Mouse (Mus musculus): Measurements from ENCODE around the gene Mpig6b. TPM values are rescaled to one million over a fixed set of nuclear protein-coding genes. Genes with fewer than 3 reads are reported as not detected.

The Mpig6b gene
- not detected for total RNA-seq (2021)
- long read RNA-seq, experiment 1, result 0 reads
- long read RNA-seq, experiment 2, result 0 reads

- DNase-seq (ENCODE audit: low spot score in 2 of 2), result no peak
These were observed at the start of gene Mpig6b for GRCm38 (mm10) chr17:35066084-35066483. Mpig6b (minus strand) TSS chr17:35066184.

GRCm38 (mm10) chr17:35115046-35116019 lies 49.3 kb upstream of the Mpig6b start, which contains the start of gene Ly6g5b:
Ly6g5b (minus strand) TSS chr17:35115428.
- DNase-seq (ENCODE audit: low spot score in 2 of 2), result no peak

GRCm38 (mm10) chr17:35111774-35112173 lies 45.8 kb upstream of the Mpig6b start:
- DNase-seq (ENCODE audit: low spot score in 2 of 2), result no peak

DNA sequence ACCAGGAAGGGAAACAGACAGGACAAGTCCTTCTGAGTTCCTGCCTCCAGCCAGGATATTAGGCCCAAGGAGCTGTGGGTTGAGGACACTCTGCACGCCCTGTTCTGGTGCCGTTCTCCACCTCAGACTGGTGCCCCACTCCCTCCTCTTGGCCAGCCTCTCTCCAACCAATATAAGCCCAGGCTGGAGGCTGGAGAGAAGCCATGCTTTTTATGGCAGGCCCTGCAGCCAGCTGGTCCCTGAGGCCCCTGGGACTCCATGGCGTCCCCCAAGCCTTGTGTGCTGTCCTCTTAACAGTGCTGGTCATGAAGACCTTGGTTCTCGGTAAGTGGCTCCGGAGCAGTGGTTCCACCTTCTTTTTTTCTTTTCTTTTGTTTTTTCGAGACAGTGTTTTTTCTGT lies 42.1 kb upstream of the Mpig6b start, which contains the start of gene Ly6g5c:
Gene Ly6g5c (plus strand): TSS at position 183 of the 400 bp plus-strand sequence.
- DNase-seq (ENCODE audit: low spot score in 2 of 2), result no peak

DNA sequence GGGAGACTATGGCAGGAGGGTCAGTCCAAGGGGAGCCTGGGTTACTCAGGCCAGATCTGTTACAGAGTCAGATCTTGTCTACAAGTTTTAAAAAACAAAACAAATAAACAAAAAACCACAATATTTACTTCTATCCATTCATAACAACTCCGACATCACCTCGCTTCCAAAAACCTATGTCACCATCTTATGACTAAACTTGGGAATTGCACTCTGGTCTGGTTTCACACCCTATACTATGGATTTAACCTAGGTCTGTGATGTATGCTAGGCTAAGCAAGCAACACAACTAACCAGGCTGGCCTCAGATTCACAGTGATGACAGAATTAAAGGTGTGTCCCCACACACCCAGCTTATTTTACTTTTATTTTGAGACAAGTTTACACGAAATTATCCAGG lies 40.5 kb upstream of the Mpig6b start:
- DNase-seq (ENCODE audit: low spot score in 2 of 2), result no peak

GRCm38 (mm10) chr17:35105740-35106389 lies 39.9 kb upstream of the Mpig6b start:
- DNase-seq (ENCODE audit: low spot score in 2 of 2), result no peak

DNA sequence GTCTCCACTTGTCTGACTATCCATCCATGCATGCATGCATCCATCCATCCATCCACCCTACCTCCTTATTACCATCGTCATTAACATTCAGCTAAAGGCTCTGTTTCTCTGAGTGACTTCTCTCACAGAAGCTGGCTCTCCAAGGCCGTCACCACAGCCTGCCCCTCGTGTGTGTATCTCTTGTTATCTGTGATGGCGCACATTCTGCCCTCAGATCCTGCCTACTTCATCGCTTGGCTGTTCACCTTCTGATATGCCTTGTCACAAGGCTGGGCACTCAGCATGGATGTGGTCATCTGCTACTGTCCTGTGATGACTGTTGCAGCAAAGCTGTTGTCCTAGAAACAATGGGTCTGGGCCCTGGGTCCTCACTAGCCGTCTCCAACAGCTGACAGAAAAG lies 38.8 kb upstream of the Mpig6b start:
- no peak for DNase-seq (ENCODE audit: low spot score in 2 of 2)

GRCm38 (mm10) chr17:35104079-35104478 lies 38.1 kb upstream of the Mpig6b start:
- no peak for DNase-seq (ENCODE audit: low spot score in 2 of 2)

- DNase-seq (ENCODE audit: low spot score in 2 of 2), result no peak
These were observed 37.3 kb upstream of the Mpig6b start for GRCm38 (mm10) chr17:35103221-35103690.

- DNase-seq (ENCODE audit: low spot score in 2 of 2), result no peak
These were observed 36.3 kb upstream of the Mpig6b start for GRCm38 (mm10) chr17:35102299-35102698.

DNA sequence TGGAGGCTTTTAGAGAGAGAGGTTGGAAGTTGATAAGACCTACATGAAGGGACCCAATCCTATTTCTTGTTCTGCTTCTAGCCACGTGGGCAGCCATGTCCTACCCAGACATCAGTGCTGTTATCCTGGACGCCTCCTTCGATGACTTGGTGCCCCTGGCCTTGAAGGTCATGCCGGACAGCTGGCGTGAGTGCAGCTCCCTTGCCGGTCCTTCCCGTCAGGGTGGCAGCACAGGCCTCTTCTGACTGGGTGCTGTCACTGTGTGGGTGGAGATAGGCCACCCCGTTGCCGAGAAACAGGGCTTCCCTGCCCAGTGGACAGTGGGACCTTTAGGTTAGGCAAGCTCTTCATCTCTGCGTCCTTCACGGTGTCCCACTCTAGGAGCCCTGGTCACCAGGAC lies 35.2 kb upstream of the Mpig6b start:
- DNase-seq (ENCODE audit: low spot score in 2 of 2), result no peak

GRCm38 (mm10) chr17:35100196-35100765 lies 34.3 kb upstream of the Mpig6b start:
- no peak for DNase-seq (ENCODE audit: low spot score in 2 of 2)

DNA sequence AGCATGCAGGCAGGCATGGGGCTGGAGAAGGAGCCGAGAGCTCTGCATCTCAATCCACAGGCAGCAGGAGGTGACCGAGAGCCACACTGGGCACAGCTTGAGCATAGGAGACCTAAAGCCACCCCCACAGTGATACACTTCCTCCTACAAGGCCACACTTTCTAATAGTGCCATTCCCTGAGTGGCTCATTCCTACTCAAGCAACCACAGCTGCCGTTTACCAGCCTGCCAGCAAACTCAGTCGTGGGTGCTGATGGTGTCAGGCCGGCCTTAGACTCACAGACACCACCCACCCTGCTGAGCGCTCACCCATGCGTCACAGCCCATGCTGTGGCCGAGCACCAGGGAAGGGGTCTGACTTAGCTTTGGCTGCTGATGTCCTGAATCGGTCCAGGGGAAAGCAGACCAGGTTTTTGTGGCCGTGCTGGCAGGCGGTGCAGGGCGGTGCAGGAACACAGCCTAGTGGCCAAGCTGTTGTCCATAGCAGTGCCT lies 31.2 kb upstream of the Mpig6b start:
- DNase-seq (ENCODE audit: low spot score in 2 of 2), result no peak

- DNase-seq (ENCODE audit: low spot score in 2 of 2), result no peak
These were observed 30.6 kb upstream of the Mpig6b start for GRCm38 (mm10) chr17:35096597-35096996.

- DNase-seq (ENCODE audit: low spot score in 2 of 2), result no peak
These were observed 28.7 kb upstream of the Mpig6b start for GRCm38 (mm10) chr17:35094475-35095365.

DNA sequence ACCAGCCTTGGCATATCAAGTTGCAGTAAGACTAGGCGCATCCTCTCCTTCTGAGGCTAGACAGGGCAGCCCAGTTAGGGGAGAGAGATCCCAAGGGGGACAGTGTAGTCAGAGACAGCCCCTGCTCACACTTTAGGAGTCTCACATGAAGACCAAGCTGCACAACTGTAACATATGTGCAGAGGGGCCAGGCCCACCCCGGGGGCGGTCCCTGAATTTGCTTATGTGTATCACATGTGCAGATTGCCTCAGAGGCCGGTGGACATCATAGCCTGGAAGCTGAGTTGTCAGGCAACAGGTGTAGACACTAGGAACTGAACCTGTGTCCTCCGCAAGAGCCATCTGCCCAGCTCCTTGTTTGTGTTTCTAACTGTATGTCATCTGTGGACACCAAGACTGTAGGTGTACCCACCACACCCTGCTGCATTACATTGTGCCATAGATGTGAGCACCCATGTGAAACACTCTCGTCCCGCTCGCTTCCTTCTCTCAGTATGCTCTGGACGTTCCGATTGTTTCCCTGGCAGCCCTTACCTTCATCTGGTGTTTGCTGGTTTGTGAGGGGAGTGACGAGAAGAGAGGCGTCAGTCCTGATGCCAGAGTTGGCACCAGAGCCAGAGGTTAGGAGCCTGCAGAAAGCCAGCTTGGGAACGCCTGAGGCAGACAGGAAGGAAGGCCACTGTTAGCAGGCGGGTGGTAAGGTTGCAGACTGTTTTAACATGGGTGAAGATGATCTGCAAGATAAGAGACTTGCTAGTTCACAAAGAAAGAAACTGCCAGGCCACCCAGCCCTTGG lies 26.6 kb upstream of the Mpig6b start:
- no peak for DNase-seq (ENCODE audit: low spot score in 2 of 2)

GRCm38 (mm10) chr17:35090166-35090932 lies 24.4 kb upstream of the Mpig6b start:
- peak in 1 of 2 experiments; percentile 27 for DNase-seq (ENCODE audit: low spot score in 2 of 2)

DNA sequence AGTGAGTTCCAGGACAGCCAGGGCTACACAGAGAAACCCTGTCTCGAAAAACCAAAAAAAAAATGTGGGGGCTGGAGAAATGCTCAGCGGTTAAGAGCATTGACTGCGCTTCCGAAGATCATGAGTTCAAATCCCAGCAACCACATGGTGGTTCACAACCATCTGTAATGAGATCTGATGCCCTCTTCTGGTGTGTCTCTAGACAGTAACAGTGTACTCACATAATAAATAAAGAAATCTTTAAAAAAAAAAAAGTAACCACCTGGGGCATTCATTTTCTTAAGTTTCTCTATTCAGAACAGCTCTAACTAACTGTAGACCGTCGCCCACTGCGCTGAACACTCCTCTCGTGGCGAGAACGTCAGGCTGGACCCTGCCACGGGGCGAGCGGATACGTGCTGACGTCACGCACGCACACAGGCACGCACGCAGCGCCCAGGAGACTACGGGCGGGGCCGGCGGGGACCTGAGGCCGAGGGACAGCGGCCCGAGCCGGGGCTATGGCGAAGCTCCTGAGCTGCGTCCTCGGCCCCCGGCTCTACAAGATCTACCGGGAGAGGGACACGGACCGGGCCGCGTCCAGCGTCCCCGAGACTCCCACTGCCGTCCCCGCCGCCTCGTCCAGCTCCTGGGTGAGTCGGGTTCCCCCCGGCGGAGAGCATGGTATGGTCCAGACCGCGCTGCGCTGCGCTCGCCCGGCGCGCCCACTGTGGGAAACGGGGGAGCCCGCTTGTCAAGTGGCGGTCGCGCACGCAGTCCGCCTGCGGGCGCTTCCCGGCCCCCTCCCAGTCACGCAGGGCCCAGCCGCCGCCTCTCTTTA lies 23.1 kb upstream of the Mpig6b start, which contains the start of gene Abhd16a:
Gene Abhd16a (plus strand): TSS at position 439 of the 820 bp plus-strand sequence.
- peak; percentile 96 to 97 for DNase-seq (ENCODE audit: low spot score in 2 of 2)

Data from layer of hippocampus, postnatal 14 days (tissue).